Mouse (Mus musculus) c-Kit-positive CD71-positive TER-119-positive erythroid progenitor cells, embryonic 14.5 days (primary cell): ENCODE data around the gene Oprl1.

Source experiments
- DNase-seq: peaks from one replicate; pipeline ENCODE4 v3.0.0-alpha.2; 2013; ENCODE audit warnings: low spot score

Oprl1 gene

GRCm38 (mm10) chr2:181714903-181715326 lies at the start of gene Oprl1:
TSS of gene Oprl1 (plus strand) at chr2:181715016.
- no peak for DNase-seq

- DNase-seq, result no peak
Observed at GRCm38 (mm10) chr2:181670285-181670912, 44.4 kb upstream of the Oprl1 start.

GRCm38 (mm10) chr2:181670913-181671311 lies 43.9 kb upstream of the Oprl1 start:
- no peak for DNase-seq

- no peak for DNase-seq
Observed at GRCm38 (mm10) chr2:181671326-181671725, 43.5 kb upstream of the Oprl1 start, which contains the start of gene Sox18. TSS of gene Sox18 (minus strand) at chr2:181671640.

- DNase-seq, result no peak
Observed at GRCm38 (mm10) chr2:181671984-181672383, 42.8 kb upstream of the Oprl1 start.

- no peak for DNase-seq
Observed at GRCm38 (mm10) chr2:181673501-181673900, 41.3 kb upstream of the Oprl1 start.

- DNase-seq, result no peak
Observed at GRCm38 (mm10) chr2:181674934-181675333, 39.9 kb upstream of the Oprl1 start.

GRCm38 (mm10) chr2:181675454-181675853 lies 39.4 kb upstream of the Oprl1 start:
- DNase-seq, result no peak

- DNase-seq, result no peak
Observed at GRCm38 (mm10) chr2:181676424-181676823, 38.4 kb upstream of the Oprl1 start.

GRCm38 (mm10) chr2:181677096-181677754 lies 37.6 kb upstream of the Oprl1 start:
- no peak for DNase-seq

- DNase-seq, result no peak
Observed at GRCm38 (mm10) chr2:181677755-181678098, 37.1 kb upstream of the Oprl1 start.

GRCm38 (mm10) chr2:181678780-181679179 lies 36.0 kb upstream of the Oprl1 start:
- DNase-seq, result peak; percentile 67

- peak; percentile 45 for DNase-seq
Observed at GRCm38 (mm10) chr2:181679951-181680715, 34.7 kb upstream of the Oprl1 start, which contains the start of gene Tcea2. TSS of gene Tcea2 (plus strand) at chr2:181680310.

GRCm38 (mm10) chr2:181680716-181681117 lies 34.1 kb upstream of the Oprl1 start:
- no peak for DNase-seq

- no peak for DNase-seq
Observed at GRCm38 (mm10) chr2:181681978-181682377, 32.8 kb upstream of the Oprl1 start.

- DNase-seq, result no peak
Observed at GRCm38 (mm10) chr2:181683381-181683780, 31.4 kb upstream of the Oprl1 start.

GRCm38 (mm10) chr2:181684713-181685112 lies 30.1 kb upstream of the Oprl1 start:
- no peak for DNase-seq

- no peak for DNase-seq
Observed at GRCm38 (mm10) chr2:181685686-181686085, 29.1 kb upstream of the Oprl1 start.

GRCm38 (mm10) chr2:181687586-181687985 lies 27.2 kb upstream of the Oprl1 start:
- no peak for DNase-seq

GRCm38 (mm10) chr2:181689466-181690160 lies 25.2 kb upstream of the Oprl1 start:
- DNase-seq, result no peak

- no peak for DNase-seq
Observed at GRCm38 (mm10) chr2:181691083-181691482, 23.7 kb upstream of the Oprl1 start.

- DNase-seq, result no peak
Observed at GRCm38 (mm10) chr2:181691571-181691970, 23.2 kb upstream of the Oprl1 start.
